Mouse (Mus musculus) limb, embryonic 14.5 days (tissue): Measurements from ENCODE around the gene Edn3. TPM values are rescaled to one million over a fixed set of nuclear protein-coding genes. Genes with fewer than 3 reads are reported as not detected.
A peak's percentile ranks its signal among the peaks of the same experiment; 100 is the strongest.

Experiments used
- ATAC-seq: fragments of 200-750 bp; cut with Nextera tagmentation; 2 replicates; pipeline ENCODE4 v1.8.0; 2017; ENCODE audit warnings: low read depth, moderate number of reproducible peaks, moderate TSS enrichment; ENCODE audit not compliant: low FRiP score
- DNase-seq: peaks from one replicate; pipeline ENCODE4 v3.0.0-alpha.2; 2015; ENCODE audit warnings: low spot score
- H3K27ac ChIP-seq: fragments of 300-500 bp; sonication (generic); replicated peaks from 2 replicates; pipeline ENCODE4 v1.5.1; 2014; ENCODE audit warnings: low read depth, mild to moderate bottlenecking, low read length, moderate library complexity, mixed read lengths
- H3K27me3 ChIP-seq: fragments of 300-500 bp; sonication (generic); 2 replicates; pipeline ENCODE4 v1.6.1; 2014; ENCODE audit warnings: low read length, mixed read lengths; ENCODE audit not compliant: control insufficient read depth, insufficient read depth
- H3K36me3 ChIP-seq: fragments of 300-500 bp; sonication (generic); 2 replicates; pipeline ENCODE4 v1.6.1; 2014; ENCODE audit warnings: mild to moderate bottlenecking, low read length, moderate library complexity, mixed read lengths; ENCODE audit not compliant: control insufficient read depth, insufficient read depth
- H3K4me1 ChIP-seq: fragments of 300-500 bp; sonication (generic); 2 replicates; pipeline ENCODE4 v1.6.1; 2014; ENCODE audit warnings: antibody characterized with exemption, low read length, mixed read lengths; ENCODE audit not compliant: control insufficient read depth, insufficient read depth
- H3K4me2 ChIP-seq: fragments of 300-500 bp; sonication (generic); replicated peaks from 2 replicates; pipeline ENCODE4 v1.6.1; 2014; ENCODE audit warnings: low read depth, mild to moderate bottlenecking, low read length, moderate library complexity; ENCODE audit not compliant: severe bottlenecking
- H3K4me3 ChIP-seq: fragments of 300-500 bp; sonication (generic); replicated peaks from 2 replicates; pipeline ENCODE4 v1.5.1; 2014; ENCODE audit warnings: low read length
- H3K9ac ChIP-seq: fragments of 300-500 bp; sonication (generic); 2 replicates; pipeline ENCODE4 v1.6.1; 2014; ENCODE audit warnings: mild to moderate bottlenecking, low read depth, low read length, moderate library complexity; ENCODE audit not compliant: severe bottlenecking
- H3K9me3 ChIP-seq: fragments of 300-500 bp; sonication (generic); 2 replicates; pipeline ENCODE4 v1.6.1; 2016; ENCODE audit warnings: low read length; ENCODE audit not compliant: control insufficient read depth
- POLR2A ChIP-seq: fragments of 200-500 bp; IDR thresholded peaks from 2 replicates; pipeline ENCODE4 v1.8.0; 2012; ENCODE audit warnings: inconsistent platforms, mild to moderate bottlenecking, moderate library complexity, borderline replicate concordance; ENCODE audit not compliant: insufficient read depth, insufficient read length; ENCODE audit errors: extremely low read depth
- WGBS: fragments of 180-500 bp; shearing (Covaris S2); extraction: QIAGEN DNeasy Blood & Tissue Kit; methylation state at CpG from one replicate; pipeline ENCODE4 v1.1.7; 2014; 5-methylcytosine and 5-hydroxymethylcytosine counted together
- polyA plus RNA-seq, 2 experiments: library from polyadenylated mRNA; depleted of rRNA in 1 of 2; stranded (reverse) in 1 of 2; unstranded in 1 of 2; fragments of >200 nt; fragmentation: Nextera tagmentation in 1 of 2; extraction: Ambion mirVana in 1 of 2; gene quantifications; 2 replicates each; pipeline versions ENCODE4 v1.2.1 to v1.2.3; 2012 to 2014

The Edn3 gene
- 13.6 TPM in 2 replicates for polyA plus RNA-seq (2012; rRNA removed)
- polyA plus RNA-seq (2014; fragmentation: Nextera tagmentation; extraction: Ambion mirVana), result 21.5 and 22.9 TPM in 2 replicates

GRCm38 (mm10) chr2:174760479-174761121 lies at the start of gene Edn3:
TSS of gene Edn3 (plus strand) at chr2:174760619.
- ATAC-seq, result peak; percentile 71
- DNase-seq, result no peak
- peak within 1 kb of the TSS; percentile 80 for H3K9ac ChIP-seq
- H3K27ac ChIP-seq, result peak within 1 kb of the TSS; percentile 79
- H3K4me1 ChIP-seq, result peaks cover 25% of the 10 kb centered on the region
- no peaks in the 10 kb centered on the region for H3K27me3 ChIP-seq
- no peaks in the 10 kb centered on the region for H3K36me3 ChIP-seq
- H3K4me2 ChIP-seq, result peak within 1 kb of the TSS; percentile 96
- under 1% methylated on average over 44 of the region's 48 CpGs for WGBS
- H3K9me3 ChIP-seq, result no peaks in the 10 kb centered on the region
- TF ChIP-seq POLR2A, result no peak
- peak within 1 kb of the TSS; percentile 57 for H3K4me3 ChIP-seq

GRCm38 (mm10) chr2:174712043-174712442 lies 48.4 kb upstream of the Edn3 start:
- no peaks in the 10 kb centered on the region for H3K4me1 ChIP-seq
- H3K4me2 ChIP-seq, result no peak overlapping the region
- no peaks in the 10 kb centered on the region for H3K36me3 ChIP-seq
- no peak overlapping the region for H3K9ac ChIP-seq
- no peak overlapping the region for H3K27ac ChIP-seq
- 89% methylated on average over 1 of the region's 1 CpGs for WGBS
- no peak overlapping the region for H3K4me3 ChIP-seq
- no peaks in the 10 kb centered on the region for H3K9me3 ChIP-seq
- H3K27me3 ChIP-seq, result no peaks in the 10 kb centered on the region
- no peak for TF ChIP-seq POLR2A
- ATAC-seq (no peak), DNase-seq (no peak)

DNA sequence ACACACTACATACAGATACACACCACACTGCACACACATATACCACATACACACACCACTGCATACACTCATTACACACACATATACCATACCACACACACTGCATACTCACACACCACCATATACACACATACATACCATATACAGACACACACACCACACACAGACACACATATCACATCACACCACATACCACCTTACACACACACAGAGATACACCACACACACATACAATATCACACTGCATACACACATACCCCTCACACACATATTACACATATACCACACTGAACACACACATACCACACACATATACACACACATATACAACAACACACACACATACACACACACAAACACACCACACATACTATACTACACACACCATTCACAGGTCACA lies 44.5 kb upstream of the Edn3 start:
- Histone ChIP-seq H3K4me1 (no peaks in the 10 kb centered on the region), H3K27ac (no peak overlapping the region), H3K9ac (no peak overlapping the region), H3K4me3 (no peak overlapping the region), H3K27me3 (no peaks in the 10 kb centered on the region), H3K4me2 (no peak overlapping the region), H3K36me3 (no peaks in the 10 kb centered on the region), H3K9me3 (no peaks in the 10 kb centered on the region)
- ATAC-seq (no peak), DNase-seq (no peak)
- no peak for TF ChIP-seq POLR2A

DNA sequence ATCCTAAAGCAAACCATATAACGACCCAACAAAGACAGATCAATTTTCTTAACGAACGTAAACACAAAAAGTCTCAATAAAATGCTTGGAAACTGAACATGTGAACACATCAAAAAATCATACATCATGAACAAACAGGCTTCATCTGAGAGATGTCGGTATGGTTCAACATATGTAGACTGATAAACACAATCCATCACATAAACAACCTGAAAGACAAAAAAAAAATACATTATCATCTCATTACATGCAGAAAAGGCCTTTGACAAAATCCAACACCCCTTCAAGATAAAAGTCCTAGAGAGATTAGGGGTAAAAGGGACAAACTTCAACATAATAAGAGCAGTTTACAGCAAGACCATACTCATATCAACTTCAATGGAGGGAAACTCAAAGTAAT lies 42.6 kb upstream of the Edn3 start:
- no peak overlapping the region for H3K27ac ChIP-seq
- H3K4me2 ChIP-seq, result no peak overlapping the region
- no peak for ATAC-seq
- H3K36me3 ChIP-seq, result no peaks in the 10 kb centered on the region
- TF ChIP-seq POLR2A, result no peak
- 75% methylated on average over 4 of the region's 4 CpGs for WGBS
- no peaks in the 10 kb centered on the region for H3K9me3 ChIP-seq
- no peaks in the 10 kb centered on the region for H3K4me1 ChIP-seq
- no peak overlapping the region for H3K9ac ChIP-seq
- H3K4me3 ChIP-seq, result no peak overlapping the region
- no peaks in the 10 kb centered on the region for H3K27me3 ChIP-seq
- DNase-seq, result no peak

DNA sequence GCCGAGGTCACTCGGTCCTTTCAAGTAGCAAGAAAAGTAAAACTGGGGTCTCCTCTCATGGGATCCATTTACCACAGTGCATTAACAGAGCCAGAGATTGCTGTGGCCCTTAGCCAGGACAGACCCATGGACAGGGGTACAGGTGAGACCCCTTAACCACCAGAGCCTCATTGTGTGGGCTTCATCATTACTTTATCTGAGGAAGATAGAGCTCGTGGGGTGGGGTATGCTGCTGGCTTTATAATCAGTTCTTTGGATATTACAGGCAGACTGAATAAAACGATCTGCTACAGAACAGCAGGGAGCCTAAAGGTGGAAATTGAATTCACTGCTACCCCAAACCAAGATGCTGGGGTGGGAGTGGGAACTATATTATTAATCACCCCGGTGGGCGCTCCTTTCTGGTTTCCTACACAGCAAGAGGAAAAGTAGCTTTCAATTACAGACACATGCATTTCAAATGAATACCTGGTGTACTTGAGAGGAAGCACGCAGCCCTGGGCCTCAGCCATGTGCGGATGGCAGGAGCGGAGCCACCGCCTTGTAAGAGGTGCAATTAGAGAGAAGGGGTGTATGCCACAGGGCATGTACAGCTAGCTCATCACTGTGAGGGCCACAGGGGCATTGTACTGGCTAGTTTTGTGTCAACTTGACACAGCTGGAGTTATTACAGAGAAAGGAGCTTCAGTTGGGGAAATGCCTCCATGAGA lies 33.1 kb upstream of the Edn3 start:
- no peak overlapping the region for H3K27ac ChIP-seq

More for the DNA sequence above, 33.1 kb upstream of the Edn3 start:
- Histone ChIP-seq H3K4me2 (no peak overlapping the region), H3K9ac (no peak overlapping the region), H3K4me3 (no peak overlapping the region), H3K36me3 (no peaks in the 10 kb centered on the region), H3K27me3 (no peaks in the 10 kb centered on the region), H3K9me3 (no peaks in the 10 kb centered on the region), H3K4me1 (peaks cover 7% of the 10 kb centered on the region)
- DNase-seq (peak; percentile 6), ATAC-seq (no peak)
- 35% methylated on average over 10 of the region's 10 CpGs for WGBS
- TF ChIP-seq POLR2A, result no peak
